Mouse (Mus musculus) neural tube, embryonic 13.5 days (tissue): ENCODE results near the gene Bcr. TPM values are rescaled to one million over a fixed set of nuclear protein-coding genes. Genes with fewer than 3 reads are reported as not detected.

Source experiments
- ATAC-seq: fragments of 200-750 bp; cut with Nextera tagmentation; 2 replicates; pipeline ENCODE4 v1.8.0; 2017; ENCODE audit warnings: low read depth, mild to moderate bottlenecking, moderate TSS enrichment, moderate library complexity
- H3K27ac ChIP-seq: fragments of 300-500 bp; sonication (generic); replicated peaks from 2 replicates; pipeline ENCODE4 v1.5.1; 2015; ENCODE audit warnings: moderate library complexity, mild to moderate bottlenecking, inconsistent platforms
- H3K27me3 ChIP-seq: fragments of 300-500 bp; sonication (generic); 2 replicates; pipeline ENCODE4 v1.6.1; 2015; ENCODE audit warnings: mild to moderate bottlenecking, inconsistent platforms
- H3K36me3 ChIP-seq: fragments of 300-500 bp; sonication (generic); 2 replicates; pipeline ENCODE4 v1.6.1; 2015; ENCODE audit warnings: mild to moderate bottlenecking, inconsistent platforms
- H3K4me1 ChIP-seq: fragments of 300-500 bp; sonication (generic); replicated peaks from 2 replicates; pipeline ENCODE4 v1.6.1; 2015; ENCODE audit warnings: inconsistent platforms
- H3K4me2 ChIP-seq: fragments of 300-500 bp; sonication (generic); 2 replicates; pipeline ENCODE4 v1.6.1; 2015; ENCODE audit warnings: inconsistent platforms, mild to moderate bottlenecking, moderate library complexity
- H3K4me3 ChIP-seq: fragments of 300-500 bp; sonication (generic); 2 replicates; pipeline ENCODE4 v1.5.1; 2015; ENCODE audit warnings: mild to moderate bottlenecking, inconsistent platforms
- H3K9ac ChIP-seq: fragments of 300-500 bp; sonication (generic); 2 replicates; pipeline ENCODE4 v1.6.1; 2015; ENCODE audit warnings: moderate library complexity, mild to moderate bottlenecking, inconsistent platforms
- H3K9me3 ChIP-seq: fragments of 300-500 bp; sonication (generic); 2 replicates; pipeline ENCODE4 v1.6.1; 2016; ENCODE audit warnings: inconsistent platforms
- WGBS: fragments of 180-500 bp; shearing (Covaris S2); methylation state at CpG from one replicate; pipeline ENCODE4 v1.1.7; 2015; 5-methylcytosine and 5-hydroxymethylcytosine counted together
- polyA plus RNA-seq: library from polyadenylated mRNA; unstranded; fragments of >200 nt; fragmentation: Nextera tagmentation; extraction: Ambion mirVana; gene quantifications from 2 replicates; pipeline ENCODE4 v1.2.1, GENCODE M21; 2015

Gene Bcr
- polyA plus RNA-seq, 1 experiment from 2014 or later = 16.8 TPM

GRCm38 (mm10) chr10:75070281-75070976 lies 10.0 kb downstream of the Bcr start:
- Histone ChIP-seq H3K4me3 (no peak overlapping the region), H3K4me1 (peaks cover 71% of the 10 kb centered on the region), H3K4me2 (no peak overlapping the region), H3K36me3 (0 out of 2 replicates have a peak, but pooled peaks cover 5% of the 10 kb centered on the region), H3K9me3 (no peaks in the 10 kb centered on the region), H3K27ac (no peak overlapping the region), H3K9ac (no peak overlapping the region), H3K27me3 (no peaks in the 10 kb centered on the region)
- ATAC-seq = no peak
- WGBS = 62% methylated on average over 11 of the region's 11 CpGs

DNA sequence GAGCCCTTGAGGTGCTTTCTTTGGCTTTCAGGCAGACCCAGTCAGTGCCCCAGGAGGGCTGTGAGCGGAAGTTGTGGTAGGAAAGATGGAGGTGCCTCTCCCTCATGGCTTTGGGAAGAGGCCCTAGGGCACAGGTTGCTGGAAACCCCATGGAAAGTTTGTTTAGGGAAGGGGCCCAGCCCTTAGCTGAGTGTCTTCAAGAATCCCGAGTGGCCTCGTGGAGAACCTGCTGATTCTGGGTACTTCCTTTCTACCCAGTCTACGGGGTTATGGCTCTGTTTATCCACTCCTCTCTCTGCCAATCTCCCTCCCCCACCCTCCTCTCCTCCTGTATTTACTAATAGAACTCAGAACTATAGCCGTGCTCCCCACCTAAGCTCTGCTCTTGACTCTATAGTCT lies 15.3 kb downstream of the Bcr start:
- Histone ChIP-seq H3K4me2 (no peak overlapping the region), H3K9me3 (no peaks in the 10 kb centered on the region), H3K4me1 (peaks cover 62% of the 10 kb centered on the region), H3K27ac (no peak overlapping the region), H3K27me3 (no peaks in the 10 kb centered on the region), H3K4me3 (no peak overlapping the region), H3K36me3 (no peaks in the 10 kb centered on the region), H3K9ac (no peak overlapping the region)
- ATAC-seq = no peak
- 75% methylated on average over 5 of the region's 5 CpGs for WGBS

DNA sequence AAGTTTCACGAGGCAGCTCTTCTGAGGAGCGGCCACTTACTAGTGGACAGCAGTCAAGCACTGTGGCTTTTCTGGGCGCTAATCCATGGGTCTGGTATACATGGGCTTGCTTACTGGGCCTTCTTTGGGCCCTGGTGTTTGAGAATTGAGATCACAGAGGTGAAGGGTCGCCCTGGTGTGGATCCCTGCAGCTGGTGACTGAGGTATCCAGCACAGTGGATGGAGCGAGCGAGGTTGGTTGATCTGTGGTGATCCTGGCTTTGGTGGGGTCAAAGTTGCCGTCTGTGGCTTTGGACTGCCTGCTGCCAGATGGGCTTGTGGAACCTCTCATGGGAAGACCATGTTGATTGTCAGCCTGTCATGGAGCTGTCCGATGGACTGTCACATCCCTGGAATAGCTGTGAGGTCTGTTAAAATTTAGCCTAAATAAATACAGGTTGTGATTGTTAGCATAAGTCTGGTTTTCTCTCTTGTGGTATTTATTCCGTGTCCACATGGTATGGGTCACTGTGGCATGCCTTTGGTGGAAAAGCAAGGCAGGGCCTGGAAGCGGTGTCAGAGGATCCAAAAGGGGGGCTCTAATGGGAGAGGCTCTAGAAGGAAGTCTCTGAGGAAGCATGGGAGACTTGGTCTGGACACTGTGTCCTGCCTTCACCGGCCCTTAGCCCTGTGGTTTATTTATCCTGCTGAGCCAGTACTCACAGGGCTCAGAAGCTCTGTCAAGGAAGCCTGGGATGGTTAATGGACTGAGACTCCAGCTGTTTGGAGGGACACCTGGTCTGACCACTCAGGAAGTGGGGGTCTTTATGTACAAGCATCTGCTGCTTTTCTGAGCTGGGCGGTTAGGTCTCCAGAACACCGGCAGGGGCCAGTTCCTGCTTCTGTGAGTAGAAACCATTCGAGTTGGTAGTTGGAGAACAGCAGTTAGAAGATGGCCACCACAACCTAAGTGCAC lies 18.1 kb downstream of the Bcr start:
- 82% methylated on average over 14 of the region's 14 CpGs for WGBS
- Histone ChIP-seq H3K9me3 (no peaks in the 10 kb centered on the region), H3K36me3 (no peaks in the 10 kb centered on the region), H3K4me3 (no peak overlapping the region), H3K4me2 (no peak overlapping the region), H3K27me3 (no peaks in the 10 kb centered on the region), H3K27ac (no peak overlapping the region), H3K4me1 (peaks cover 40% of the 10 kb centered on the region), H3K9ac (no peak overlapping the region)
- no peak for ATAC-seq

GRCm38 (mm10) chr10:75085330-75085729 lies 24.9 kb downstream of the Bcr start:
- H3K27ac ChIP-seq = no peak overlapping the region
- WGBS = 43% methylated on average over 1 of the region's 1 CpGs
- no peaks in the 10 kb centered on the region; the same call in 1 of the 2 replicates for H3K36me3 ChIP-seq
- no peaks in the 10 kb centered on the region for H3K27me3 ChIP-seq
- H3K4me1 ChIP-seq = 0 out of 2 replicates have a peak, but pooled peaks cover 2% of the 10 kb centered on the region
- ATAC-seq = no peak
- no peaks in the 10 kb centered on the region for H3K9me3 ChIP-seq
- no peak overlapping the region for H3K4me3 ChIP-seq
- H3K4me2 ChIP-seq = no peak overlapping the region
- no peak overlapping the region for H3K9ac ChIP-seq

- Histone ChIP-seq H3K4me2 (no peak overlapping the region), H3K9ac (no peak overlapping the region), H3K4me1 (peaks cover 28% of the 10 kb centered on the region), H3K27me3 (no peaks in the 10 kb centered on the region), H3K27ac (no peak overlapping the region), H3K4me3 (no peak overlapping the region), H3K36me3 (no peaks in the 10 kb centered on the region; the same call in 1 of the 2 replicates), H3K9me3 (no peaks in the 10 kb centered on the region)
- ATAC-seq = no peak
- WGBS = 91% methylated on average over 4 of the region's 4 CpGs
These were observed 28.1 kb downstream of the Bcr start for GRCm38 (mm10) chr10:75088471-75088870.

DNA sequence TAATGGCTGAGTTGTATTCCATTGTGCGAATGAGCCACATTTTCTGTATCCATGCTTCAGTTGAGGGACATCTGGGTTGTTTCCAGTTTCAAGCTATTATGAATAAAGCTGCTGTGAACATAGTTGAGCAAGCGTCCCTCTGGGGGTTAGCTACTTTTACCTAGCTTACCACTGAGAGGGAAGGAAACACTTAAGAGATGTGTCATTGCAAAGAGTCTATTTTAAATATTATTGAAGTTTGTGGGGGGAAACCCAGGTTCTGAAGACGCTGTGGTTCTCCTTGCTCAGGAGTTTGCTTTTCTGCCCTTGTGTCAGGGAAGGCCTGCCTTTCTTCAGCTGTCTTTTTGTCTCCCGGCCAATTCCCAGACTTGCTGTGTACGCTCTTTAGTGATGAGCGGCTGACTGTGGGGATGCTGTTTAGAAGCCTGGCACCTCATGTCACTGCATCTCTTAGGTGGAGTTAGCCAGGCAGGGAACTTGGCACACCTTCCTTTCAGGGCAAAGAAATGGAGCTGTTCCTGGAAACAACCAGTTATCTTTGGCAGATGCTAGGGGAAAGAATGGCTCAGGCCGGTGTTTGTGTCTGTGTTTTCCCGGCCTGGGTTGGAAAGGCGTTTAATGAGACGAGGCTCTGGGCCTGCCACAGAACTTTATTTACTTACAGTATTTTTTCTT lies 31.2 kb downstream of the Bcr start:
- 73% methylated on average over 10 of the region's 10 CpGs for WGBS
- no peaks in the 10 kb centered on the region for H3K27me3 ChIP-seq
- H3K4me1 ChIP-seq = peaks cover 35% of the 10 kb centered on the region
- no peak for ATAC-seq
- no peak overlapping the region for H3K27ac ChIP-seq
- no peak overlapping the region for H3K4me2 ChIP-seq
- H3K9ac ChIP-seq = no peak overlapping the region
- no peaks in the 10 kb centered on the region for H3K9me3 ChIP-seq
- no peak overlapping the region for H3K4me3 ChIP-seq
- H3K36me3 ChIP-seq = no peaks in the 10 kb centered on the region

- H3K36me3 ChIP-seq = no peaks in the 10 kb centered on the region
- no peaks in the 10 kb centered on the region for H3K27me3 ChIP-seq
- H3K4me1 ChIP-seq = peaks cover 44% of the 10 kb centered on the region
- no peak overlapping the region for H3K9ac ChIP-seq
- peak; percentile 60; the same call in 1 of the 2 replicates for ATAC-seq
- no peaks in the 10 kb centered on the region for H3K9me3 ChIP-seq
- H3K4me3 ChIP-seq = no peak overlapping the region
- peak overlapping the region; percentile 9; the same call in 1 of the 2 replicates for H3K4me2 ChIP-seq
- H3K27ac ChIP-seq = 0 out of 2 replicates have a peak overlapping the region, but pooled peaks have one; percentile 6
- WGBS = 12% methylated on average over 22 of the region's 22 CpGs
These were observed 33.0 kb downstream of the Bcr start for GRCm38 (mm10) chr10:75093252-75093987.

DNA sequence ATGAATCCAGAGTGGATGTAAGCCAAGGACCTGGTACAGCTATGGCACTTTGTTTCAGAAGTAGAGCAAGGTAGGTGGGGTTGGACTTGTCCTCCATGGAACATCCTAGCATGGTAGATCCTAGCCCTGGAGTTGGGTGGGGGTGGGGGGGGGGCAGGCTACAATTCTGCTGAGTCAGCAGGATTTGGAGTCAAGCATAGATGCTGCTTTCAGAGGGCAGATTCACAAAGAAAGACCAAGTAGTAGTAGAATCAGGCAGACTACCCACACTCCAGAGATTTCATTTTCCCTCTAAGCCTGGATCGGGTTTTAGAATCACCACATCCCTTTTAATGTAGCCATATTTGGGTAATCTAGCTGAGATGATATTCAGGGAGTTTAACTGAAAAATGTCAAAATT lies 33.9 kb downstream of the Bcr start:
- no peak overlapping the region for H3K27ac ChIP-seq
- H3K9ac ChIP-seq = no peak overlapping the region
- ATAC-seq = no peak

GRCm38 (mm10) chr10:75095216-75095615 lies 34.8 kb downstream of the Bcr start:
- H3K4me3 ChIP-seq = no peak overlapping the region
- ATAC-seq = no peak
- no peaks in the 10 kb centered on the region for H3K27me3 ChIP-seq
- no peak overlapping the region for H3K27ac ChIP-seq
- 96% methylated on average over 7 of the region's 7 CpGs for WGBS
- no peak overlapping the region for H3K9ac ChIP-seq
- no peaks in the 10 kb centered on the region for H3K9me3 ChIP-seq
- no peaks in the 10 kb centered on the region for H3K36me3 ChIP-seq
- H3K4me1 ChIP-seq = peaks cover 57% of the 10 kb centered on the region
- H3K4me2 ChIP-seq = no peak overlapping the region

More for the DNA sequence above, 33.9 kb downstream of the Bcr start:
- 94% methylated on average over 1 of the region's 1 CpGs for WGBS
- H3K9me3 ChIP-seq = no peaks in the 10 kb centered on the region
- H3K36me3 ChIP-seq = no peaks in the 10 kb centered on the region
- peaks cover 53% of the 10 kb centered on the region for H3K4me1 ChIP-seq
- no peaks in the 10 kb centered on the region for H3K27me3 ChIP-seq
- no peak overlapping the region for H3K4me3 ChIP-seq
- H3K4me2 ChIP-seq = no peak overlapping the region

DNA sequence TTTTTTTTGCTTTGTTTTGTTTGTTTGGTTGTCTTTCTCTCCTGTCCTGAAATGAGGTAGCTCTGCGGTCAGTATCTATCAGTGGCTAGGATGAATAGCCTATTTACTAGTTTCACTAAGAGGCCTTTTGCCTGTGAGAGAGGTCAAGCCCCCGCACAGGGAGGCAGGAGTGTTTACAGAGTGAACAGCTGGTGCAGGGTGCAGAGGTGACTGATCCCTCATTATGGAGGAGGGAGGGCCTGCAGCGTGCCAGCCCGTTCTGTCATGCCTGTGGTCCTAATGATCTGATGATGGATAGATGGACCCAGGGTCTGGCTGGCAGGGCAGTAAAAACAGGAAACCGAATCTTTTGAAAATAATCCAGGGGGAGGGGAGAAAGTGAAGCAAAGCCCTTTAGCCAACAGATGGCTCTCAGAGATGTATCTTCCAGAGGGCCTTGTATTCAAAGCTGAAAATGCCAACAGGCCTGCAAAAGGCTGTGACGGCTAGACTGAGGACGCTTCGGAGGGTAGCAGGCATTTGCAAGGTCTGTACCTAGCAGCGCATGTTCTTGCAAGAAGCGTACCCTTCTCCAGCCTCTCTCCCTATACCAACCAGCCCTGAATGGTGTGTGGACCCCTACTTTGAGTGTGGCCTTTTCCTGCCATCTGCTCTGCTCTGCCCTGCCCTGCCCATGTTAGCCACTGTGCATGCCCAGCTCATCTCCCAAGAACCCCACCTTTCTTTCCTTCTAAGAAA lies 38.2 kb downstream of the Bcr start:
- no peak for ATAC-seq
- Histone ChIP-seq H3K4me3 (no peak overlapping the region), H3K27me3 (no peaks in the 10 kb centered on the region), H3K9me3 (no peaks in the 10 kb centered on the region), H3K9ac (no peak overlapping the region), H3K4me2 (no peak overlapping the region), H3K27ac (peak overlapping the region; percentile 54), H3K36me3 (no peaks in the 10 kb centered on the region), H3K4me1 (peaks cover 51% of the 10 kb centered on the region)
- WGBS = 23% methylated on average over 10 of the region's 10 CpGs

DNA sequence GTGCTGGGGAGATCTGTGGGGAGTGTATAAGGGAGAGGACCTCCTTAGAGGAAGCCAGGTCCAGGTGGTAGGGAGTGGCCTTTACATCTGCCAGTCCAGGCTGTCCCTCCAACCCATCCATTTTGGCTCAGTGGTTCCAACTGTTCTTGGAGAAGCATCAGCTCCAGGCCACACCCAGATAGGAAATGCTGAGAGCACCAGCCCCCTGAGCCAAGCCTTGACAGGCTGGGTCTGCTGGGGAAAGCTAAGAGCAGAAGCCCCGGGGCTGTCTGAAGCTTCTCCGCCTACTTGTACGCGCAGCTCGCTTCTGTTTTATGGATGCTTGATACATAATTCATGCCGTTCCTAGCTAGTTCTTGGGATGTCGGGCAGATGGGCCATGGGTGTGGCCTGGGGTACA lies 39.9 kb downstream of the Bcr start:
- no peak overlapping the region for H3K9ac ChIP-seq
- ATAC-seq = no peak
- H3K4me2 ChIP-seq = no peak overlapping the region
- H3K4me1 ChIP-seq = peaks cover 62% of the 10 kb centered on the region
- H3K27ac ChIP-seq = peak overlapping the region; percentile 59; the same call in 1 of the 2 replicates
- H3K36me3 ChIP-seq = no peaks in the 10 kb centered on the region
- H3K9me3 ChIP-seq = no peaks in the 10 kb centered on the region
- 47% methylated on average over 7 of the region's 7 CpGs for WGBS
- no peaks in the 10 kb centered on the region for H3K27me3 ChIP-seq
- no peak overlapping the region for H3K4me3 ChIP-seq
